Mouse (Mus musculus) right cerebral cortex, adult 18-20 months (tissue): ENCODE measurements around the gene Proca1.

Source experiments
- DNase-seq: peaks from one replicate; pipeline ENCODE4 v3.0.0; 2022; ENCODE audit warnings: mixed read lengths

Proca1 gene

DNA sequence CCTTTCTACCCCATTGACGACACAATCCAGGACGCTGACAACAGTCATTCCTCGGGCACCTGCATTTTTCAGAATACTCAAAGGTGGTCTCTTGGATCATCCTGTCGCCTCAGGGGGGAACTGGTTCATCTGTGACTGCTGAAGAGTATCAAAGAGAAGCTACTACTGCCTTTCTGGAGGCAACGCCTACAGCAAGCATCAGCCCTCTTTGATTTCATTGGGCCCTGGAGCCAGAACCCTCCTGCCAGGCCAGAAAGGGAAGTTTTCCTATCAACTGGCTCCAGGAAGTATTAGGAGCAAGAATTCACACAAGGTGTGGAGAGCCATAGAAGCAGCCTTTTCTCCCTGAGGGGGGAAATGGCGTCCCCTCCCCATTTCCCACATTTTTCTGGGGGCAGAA lies 26.6 kb upstream of the Proca1 start:
- DNase-seq: no peak

DNA sequence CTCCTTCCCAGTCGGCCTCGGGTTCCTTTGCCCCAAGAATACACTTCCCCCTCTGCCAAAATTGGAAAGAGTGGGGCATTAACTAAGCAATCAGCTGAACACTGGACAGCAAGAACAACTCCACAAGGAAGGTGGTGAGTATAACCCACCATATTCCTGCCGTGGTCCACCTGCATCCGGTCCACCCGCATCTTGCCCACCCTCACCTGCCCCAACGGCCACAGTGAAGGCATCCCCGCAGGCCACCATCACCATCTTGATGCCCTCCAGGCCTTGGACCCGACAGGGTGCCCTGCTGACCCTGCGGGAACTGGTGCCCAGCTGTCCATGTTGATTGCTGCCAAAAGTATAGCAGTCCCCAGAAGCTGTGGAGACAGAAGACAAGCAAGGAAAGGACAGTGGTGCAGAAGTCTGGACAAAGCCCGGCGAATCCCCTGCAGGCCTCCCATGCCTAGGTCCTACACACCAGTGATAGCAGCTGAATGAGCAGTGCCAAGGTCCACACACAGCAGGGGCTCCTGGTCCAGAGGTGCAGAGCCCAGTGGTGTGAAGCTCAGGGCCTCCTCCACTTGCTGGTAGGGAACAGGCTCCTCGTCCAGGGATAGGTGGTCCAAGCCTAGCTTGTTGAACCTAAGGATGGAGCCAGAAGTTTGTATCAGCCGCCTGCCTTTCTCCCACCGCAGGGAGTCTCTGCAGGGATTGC lies 25.8 kb upstream of the Proca1 start:
- no peak for DNase-seq

DNA sequence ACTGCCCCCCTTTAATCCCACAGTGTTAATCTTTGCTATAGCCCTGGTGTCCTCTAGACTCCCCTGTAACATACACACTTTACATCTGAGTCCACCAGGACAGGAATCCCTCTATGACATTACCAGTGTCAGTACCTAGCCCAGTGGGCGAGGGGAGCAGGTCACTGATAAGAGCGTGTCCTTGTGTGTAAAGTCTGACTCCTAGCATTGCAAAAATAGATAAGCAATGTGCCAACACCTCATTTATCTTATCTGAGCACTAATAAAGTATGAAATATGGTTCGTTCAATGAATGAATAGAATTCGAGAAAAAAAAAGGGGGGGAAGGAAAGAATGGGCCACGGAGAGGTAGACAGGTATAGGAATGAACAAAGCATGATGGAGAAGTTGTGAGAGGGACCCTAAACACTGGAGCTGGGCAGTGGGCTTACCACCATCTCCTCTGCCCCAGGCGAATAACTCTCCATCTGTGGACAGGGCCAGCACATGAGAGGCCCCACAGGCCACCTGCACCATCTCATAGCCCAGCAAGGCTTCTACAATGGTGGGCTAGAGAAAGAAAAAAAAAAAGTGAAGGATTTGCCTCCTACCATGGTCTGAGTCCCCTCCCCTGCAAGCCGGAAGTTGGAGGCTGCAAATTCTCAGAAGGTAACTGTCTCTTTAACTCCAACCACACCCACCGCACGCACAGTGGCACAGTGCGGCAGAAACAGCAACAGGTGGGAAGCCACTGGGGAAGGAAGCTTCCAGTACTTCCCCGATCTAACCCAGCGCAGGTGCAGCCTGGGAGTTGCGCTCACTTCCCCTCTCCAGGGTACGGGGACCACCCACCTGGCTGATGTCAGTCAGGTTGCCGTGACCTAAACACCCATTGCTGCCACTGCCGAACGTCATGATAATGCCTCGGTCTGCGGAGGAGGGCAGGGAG lies 24.4 kb upstream of the Proca1 start:
- DNase-seq: no peak

DNA sequence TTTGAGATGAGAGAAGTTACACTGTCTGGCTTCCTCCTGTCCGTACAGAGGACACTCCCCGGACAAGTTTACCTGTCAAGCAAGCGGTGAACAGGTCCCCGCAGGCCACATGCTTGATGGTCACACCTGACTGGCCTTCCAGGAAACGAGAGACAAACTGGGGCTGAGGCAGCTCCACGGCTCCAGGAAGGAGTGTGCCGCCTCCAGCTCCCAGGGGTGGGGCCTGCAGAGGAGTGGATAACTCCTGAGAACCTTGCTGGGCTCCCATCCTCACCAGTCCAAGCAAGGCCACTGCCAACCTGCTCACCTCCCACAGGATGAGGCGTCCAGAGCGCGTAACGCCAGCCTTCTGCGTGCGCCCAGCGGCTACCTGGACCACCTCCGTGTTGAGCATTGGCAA lies 22.9 kb upstream of the Proca1 start:
- no peak for DNase-seq

DNA sequence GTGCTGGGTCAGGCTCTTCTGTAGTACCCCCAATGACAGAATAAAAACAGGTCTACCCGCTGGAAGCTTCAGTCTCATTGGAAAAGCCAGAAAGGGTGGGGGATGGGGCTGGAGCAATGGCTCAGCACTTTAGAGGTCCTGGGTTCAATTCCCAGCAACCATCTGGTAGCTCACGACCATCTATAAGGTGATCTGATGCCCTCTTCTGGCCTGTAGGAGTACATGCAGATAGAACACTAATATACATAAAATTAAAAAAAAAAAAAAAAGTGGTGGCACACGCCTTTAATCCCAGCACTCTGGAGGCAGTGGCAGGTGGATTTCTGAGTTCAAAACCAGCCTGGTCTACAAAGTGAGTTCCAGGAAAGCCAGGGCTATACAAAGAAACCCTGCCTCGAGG lies 21.9 kb upstream of the Proca1 start:
- DNase-seq: no peak

DNA sequence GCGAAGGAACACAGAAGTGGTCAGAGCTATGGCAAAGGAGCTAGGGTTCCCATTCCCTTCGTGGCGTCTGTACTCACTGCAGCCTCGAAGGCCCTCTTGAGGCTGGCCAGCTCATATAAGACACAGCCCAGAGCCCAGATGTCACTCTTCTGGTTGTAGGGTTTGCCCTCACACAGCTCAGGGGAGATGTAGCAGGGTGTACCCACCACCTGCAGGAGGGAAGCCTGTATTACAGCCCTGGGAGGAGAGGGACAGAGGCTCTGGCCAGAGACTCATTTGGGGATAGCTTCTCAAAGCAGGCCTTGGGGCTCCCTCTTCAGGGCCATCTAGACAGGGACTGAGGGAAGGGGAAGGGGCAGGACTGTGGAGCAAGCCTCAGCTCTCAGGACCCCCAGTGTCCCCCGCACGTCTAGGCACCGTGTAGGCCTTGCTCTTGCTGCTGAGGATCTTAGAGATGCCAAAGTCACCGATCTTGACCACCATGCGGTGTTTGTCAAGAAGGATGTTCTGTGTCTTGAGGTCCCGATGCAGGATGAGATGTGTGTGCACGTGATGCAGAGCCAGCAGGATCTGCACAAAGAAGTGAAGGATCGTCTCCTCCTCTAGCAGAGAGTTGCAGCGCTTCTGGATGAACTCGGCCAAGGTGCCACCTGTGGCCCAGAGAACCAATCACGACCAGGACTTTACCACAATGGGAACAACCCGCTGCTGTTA lies 21.0 kb upstream of the Proca1 start:
- no peak for DNase-seq

DNA sequence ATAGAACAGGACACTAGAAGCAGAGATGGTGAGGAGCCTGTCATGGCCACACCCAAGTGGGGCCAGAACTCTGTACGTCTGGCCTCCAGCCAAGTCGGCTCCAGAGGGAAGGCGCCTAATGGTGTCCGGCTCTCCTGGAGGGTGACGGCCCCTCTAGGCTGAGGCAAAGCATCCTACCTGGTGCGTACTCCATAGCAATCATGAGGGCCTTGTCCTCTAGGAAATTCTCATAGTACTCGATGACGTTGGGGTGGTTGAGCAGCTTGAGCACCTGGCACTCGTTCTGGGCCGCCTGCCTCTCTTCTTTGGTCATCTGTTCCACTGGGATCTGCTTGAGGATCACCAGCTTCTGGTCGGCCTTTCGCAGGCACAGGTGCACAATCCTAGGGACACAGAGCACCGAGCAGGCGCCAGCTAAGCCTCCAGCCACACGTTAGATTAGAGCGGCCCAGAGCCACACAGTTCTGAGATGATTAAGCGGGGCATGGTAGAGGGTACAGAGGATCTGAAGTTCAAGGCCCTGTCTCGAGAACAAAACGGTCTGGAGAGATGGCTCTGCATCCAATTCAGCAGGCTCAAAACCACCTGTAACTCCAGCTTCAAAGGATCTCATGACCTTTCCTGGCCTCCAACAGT lies 20.3 kb upstream of the Proca1 start:
- no peak for DNase-seq

DNA sequence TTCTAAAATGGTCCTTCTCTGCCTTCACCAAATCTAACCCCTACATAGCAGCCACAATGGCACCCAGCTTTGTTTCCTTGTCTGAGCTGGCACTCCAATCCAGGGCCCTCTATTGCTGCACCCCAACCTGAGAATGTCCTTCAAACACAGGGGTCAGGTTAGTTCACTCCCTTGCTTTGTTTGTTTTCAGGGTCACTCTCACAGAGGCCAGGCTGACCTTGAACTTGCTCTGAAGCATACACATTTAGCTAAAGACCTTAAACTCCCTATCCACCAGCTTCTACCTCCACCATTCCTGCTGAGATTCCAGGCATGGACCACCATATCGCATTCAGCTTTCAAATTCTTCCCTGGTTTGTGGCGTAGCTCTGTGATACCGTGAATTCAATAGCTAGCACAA lies 18.7 kb upstream of the Proca1 start:
- no peak for DNase-seq

DNA sequence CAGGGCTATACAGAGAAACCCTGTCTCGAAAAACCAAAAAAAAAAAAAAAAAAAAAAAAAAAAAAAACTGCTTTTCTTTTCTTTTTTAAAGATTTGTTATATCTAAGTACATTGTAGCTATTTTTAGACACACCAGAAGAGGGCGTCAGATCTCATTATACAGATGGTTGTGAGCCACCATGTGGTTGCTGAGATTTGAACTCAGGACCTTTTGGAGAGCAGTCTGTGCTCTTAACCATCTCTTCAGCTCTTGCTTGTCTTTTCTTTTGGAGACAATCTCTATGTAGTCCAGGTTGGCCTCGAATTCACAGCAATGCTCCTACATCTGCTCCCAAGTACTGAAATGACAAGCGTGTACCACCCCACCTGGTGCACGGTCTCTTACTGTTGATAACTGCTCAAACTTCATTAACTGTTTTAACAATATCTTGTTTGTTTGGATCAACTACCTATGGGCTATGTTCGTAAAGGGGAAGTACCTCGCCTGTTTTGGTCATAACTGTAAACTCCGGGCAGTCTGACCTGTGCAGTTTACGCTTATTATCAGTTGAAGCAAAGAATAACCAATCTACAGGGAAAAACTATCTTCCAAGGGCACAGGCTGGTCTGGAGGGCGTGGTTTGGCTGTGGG lies 17.3 kb upstream of the Proca1 start:
- DNase-seq: no peak

DNA sequence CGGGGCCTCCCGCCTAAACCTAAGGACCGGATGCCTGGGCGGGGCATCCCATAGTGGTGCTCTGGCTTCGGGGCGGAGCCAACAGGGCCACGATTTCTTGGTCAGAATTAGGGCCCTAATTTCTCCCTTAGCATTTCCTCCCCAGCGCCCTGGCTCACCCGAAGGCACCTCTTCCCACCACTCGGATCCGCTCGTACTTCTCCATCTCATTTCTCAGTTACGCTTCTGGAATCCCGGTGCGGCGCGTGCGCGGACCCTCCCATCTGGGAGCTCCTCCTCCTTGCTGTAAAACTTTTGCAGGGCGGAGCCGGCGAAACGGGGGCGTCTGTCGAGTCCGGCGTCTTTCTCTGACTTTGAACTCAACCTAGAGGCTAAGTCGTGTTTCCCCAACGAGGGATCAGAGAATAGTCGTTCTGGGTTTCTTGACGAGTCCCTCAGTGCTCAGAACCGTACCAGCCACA lies 16.8 kb upstream of the Proca1 start, which contains the start of the genes Nek8 and Tlcd1:
Gene Nek8 (minus strand): TSS at position 274 of the 461 bp plus-strand sequence.
Gene Tlcd1 (plus strand): TSS at position 310 of the 461 bp plus-strand sequence.
- peak; percentile 80 for DNase-seq

DNA sequence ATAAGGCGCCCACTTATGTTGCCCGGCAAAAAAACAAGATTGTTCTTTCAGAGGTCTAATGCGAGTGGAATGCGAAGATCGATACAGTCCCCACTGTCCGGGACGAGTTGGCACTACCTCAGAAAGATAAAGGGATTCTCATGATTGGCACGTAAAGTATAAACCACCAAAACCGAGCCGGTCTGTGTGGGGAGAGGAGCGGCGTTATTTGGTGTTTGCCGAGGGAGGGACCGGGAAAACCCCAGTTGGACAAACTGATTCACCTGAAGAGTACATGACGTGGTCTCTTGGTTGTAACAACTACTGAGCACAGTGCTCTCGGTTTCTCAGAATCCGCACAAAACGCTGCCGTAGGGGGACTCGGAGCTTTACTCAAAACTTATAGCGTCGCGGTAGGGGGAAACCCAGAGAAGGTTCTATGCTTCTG lies 16.3 kb upstream of the Proca1 start:
- DNase-seq: no peak

DNA sequence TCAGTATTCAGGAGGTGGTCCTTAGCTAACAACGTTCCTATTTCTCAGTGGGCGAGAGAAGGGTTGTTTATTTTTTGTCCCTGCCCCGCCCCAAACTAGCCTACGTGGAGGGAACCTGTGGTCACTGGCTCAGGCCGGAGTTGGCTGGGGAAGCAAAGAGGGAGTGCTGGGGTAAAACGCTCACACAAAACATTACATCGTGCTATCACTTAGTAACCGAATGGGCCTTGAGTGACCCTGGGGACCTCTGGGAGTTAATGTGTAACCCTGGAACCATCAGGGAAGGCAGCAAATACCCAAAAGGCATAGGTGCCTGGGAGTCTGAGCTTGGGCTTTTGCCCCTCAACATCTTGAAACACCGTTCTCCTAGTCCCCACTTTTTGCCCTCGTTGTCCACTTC lies 15.8 kb upstream of the Proca1 start:
- no peak for DNase-seq

DNA sequence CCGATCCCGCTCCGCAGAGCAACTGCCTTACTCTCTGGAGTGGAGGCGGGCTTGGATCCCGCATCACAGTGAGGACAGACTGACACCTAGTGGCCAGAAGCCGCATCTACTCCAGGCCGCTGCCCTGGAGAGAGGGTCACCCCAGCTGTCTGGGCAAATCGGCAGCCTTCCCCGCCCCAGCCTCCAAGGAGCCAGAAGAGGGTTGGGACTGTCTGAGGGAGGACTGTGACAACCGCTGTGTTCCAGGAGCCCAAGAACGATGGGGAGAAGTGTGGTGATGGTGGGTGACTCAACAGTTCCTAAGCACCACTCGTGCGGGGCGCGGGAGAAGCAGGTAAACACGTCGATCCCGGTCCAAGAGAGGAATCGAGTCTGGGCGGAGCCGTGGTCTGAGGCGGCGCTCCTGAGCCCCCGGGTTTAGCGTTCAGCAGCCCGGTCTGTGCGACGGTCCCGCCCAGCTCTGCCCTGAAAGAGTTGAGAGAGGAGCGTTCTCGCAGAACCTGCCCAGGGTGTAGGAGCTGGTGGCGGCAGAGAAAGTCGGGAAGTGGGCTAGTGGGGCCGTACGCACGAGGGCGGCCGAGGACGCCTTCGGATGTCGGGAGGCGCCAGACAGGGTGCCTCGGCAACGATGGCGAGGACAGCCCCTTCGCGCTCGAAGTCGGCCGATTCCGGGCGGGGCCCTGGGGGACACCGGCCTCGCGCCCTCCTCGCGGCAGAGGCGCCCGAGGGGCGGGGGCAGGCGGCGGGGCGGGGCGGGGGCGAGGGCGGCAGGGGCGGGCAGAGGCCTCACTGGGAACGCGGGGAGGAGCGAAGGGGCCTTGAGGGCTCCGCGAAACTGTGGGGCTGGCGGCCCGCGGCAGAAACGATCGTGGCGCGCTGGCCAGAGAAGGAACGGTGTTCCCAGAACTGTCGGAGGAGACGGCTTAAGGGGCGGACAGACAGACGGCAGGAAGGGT lies 15.0 kb upstream of the Proca1 start:
- DNase-seq: peak; percentile 93

DNA sequence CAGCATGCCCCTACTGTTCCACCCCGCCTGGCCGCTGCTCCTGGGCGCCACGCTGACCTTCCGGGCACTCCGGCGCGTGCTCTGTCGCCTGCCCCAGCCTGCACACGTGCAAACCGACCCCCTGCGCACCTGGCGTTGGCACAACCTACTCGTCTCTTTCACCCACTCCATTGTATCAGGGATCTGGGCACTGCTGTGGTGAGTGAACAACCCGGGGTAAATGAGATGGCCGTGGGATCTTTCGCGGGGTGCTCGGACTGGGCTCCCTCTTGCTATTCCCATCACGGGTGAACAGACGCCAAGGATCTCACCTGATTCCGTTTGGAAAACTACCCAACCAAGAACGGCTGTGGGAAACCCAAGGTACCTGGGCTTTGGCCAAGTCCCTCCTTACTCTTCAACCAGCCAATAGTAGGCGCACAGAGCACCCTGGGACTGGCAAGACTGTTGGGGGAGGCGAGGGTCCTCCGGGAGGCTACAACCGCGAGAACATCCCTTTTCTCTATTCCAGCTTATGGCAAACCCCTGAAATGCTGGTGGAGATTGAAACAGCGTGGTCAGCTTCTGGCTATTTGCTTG lies 14.2 kb upstream of the Proca1 start:
- peak; percentile 56 for DNase-seq

DNA sequence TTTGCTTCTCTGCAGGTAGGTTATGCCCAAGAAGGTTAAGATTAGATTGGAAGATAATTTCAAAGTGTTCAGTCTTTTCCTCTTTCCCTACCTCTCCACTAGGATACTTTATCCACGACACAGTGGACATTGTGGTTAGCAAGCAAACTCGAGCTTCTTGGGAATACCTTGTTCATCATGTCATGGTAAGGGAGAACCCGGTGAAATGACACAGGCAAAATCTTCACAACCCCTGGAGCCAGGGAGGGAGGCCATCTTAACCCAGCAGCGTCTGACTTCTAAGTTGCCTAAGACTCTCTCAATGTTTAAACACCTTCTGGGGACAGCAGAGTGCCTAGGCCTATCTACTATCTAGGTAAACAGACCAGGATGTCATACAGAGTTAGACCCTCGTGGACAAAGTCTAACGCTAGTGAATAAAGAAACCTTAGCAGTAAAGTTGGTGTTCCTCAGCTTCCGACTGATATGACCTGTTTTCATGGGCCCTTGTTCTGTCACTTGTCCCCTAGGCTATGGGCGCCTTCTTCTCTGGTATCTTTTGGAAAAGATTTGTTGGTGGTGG lies 13.7 kb upstream of the Proca1 start:
- no peak for DNase-seq

DNA sequence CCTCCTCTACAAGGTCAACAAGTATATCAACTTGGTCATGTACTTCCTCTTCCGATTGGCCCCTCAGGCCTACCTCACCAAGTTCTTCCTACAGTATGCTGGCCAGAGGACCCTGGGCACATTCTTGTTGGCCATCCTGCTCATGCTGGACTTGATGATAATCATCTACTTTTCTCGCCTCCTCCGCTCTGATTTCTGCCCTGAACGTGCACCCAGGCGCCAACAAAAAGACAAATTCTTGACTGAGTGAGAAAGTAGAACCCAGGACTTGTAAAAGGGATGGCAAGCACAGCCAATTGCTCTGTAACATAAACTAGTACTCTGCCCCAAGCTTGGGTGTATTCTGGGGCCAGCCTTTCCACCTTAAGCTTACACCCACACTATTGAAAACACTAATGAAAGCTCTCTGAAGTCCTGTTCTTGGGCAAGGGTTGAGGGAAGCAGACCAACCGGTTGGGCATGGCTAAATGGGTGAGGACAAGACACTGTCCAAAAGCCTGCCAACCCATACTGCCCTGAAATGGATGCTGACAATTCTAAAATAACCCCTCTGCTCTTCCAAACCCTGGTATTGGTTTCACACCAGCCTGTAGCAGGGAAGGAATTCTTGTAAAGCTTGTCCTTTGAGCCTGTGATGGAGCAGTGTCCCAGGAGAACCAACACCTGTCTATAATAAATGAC lies 13.0 kb upstream of the Proca1 start:
- no peak for DNase-seq

DNA sequence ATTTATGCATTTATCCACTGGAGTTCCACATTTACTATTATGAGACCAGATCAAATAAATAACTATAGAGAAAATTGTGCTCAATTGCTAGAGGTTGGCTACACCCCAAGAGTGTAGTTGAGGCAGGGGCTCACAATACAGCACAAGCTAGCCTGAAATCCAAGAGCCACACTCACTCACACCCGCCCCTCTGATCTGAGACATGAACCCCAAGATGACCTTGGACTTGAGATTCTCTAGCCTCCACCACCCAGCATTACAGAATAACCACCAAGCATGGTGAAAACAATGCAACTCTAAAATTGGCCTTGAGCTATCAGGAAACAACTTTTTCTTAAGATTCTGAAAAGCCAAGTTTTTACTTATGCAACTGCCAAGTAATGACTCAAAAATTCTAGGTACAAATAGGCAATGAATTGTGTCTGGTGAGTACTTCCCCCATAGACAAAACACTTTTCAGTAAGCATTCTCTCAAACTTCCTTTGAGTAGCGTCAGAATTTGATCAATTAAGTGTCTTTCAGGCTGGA lies 11.3 kb upstream of the Proca1 start:
- no peak for DNase-seq

DNA sequence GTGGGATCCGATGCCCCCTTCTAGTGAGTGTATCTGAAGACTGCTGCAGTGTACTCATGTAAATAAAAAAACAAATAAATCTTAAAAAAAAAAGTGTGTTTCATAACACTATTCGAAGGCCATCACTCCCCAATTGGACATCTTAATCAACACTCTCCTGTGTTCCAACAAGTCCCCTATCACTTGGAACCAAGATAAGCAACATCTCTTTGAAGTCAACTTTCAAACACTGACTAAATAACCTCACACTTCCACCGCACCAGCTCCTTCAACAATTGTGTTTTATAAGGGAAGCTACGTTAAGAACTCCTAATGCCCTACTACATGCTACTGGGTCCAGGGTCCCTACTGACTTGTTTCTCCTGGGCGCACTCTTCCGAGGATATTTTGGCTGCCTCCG lies 10.7 kb upstream of the Proca1 start:
- DNase-seq: no peak
